Mouse (Mus musculus): Measurements from ENCODE around the gene Kdm7a. TPM values are rescaled to one million over a fixed set of nuclear protein-coding genes. Genes with fewer than 3 reads are reported as not detected.

The Kdm7a gene
- total RNA-seq, 4 experiments from 2014 or later: 32.8 to 56.7 (median 45.0) TPM

DNA sequence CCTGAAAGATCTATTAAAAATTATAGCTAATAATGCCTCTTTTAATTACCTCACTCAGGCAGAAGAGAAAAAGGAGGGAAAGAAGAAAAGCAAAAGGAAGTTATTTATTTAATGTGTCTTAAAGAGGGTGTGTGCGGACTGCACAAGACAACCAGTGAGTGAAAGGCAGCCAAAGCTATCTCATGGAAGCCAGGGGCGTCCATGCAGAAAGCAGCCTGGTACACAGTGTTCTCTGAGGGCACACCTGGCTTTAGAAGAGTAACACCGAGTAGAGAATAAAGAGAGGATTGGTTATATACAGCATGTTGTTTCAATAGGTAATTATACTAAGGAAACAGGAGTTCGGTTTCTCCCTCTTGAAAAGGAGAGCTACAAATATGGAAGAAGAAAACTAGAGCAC, 1.6 kb upstream of the Kdm7a start:
- no peak for DNase-seq (ENCODE audit: low spot score in 2 of 2)

DNA sequence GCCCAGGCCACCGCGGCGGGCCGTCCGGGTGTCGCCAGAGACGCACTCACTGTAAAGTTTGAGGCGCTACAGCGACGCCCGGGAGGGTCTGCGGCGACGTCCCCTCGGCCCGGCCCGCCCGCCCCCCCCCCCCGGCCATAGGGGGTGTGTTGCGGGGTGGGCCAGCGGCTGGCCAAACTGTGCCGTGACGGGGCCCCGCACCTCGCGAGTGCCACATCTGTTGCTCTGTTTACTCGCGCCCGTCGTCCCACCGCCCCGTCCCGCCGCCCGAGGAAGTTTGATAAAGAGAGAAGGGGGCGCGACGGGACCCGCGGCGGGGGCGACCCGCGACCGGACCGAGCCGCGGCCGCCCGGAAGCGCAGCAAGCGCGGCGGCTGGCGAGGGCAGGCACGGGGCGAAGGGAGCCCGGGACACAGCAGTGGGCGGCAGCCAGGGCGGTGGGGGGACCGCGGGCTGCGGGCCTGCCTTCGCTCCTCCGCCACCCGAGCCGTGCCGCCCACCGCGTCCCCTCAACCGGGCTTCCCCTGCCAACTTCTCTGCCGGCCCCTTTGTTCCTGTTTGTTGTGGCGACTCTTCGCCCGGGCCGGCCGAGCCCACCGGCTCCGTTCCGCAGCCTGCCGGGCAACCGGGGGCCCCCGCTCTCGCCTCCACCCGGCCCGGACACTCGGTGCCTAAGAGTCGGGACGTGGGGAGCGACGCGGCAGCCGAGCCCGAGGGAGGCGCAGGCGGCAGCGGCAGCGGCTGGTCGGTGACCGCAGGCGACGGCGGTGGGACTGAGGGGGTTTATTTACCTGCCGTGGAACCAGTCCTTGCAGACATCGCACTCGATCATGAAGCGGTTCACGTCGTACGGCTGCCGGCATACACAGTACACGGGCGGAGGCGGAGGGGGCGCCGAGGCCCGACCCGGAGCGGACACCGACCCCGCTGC, 674 bp downstream of the Kdm7a start:
- DNase-seq (ENCODE audit: low spot score in 2 of 2): peak in 1 of 2 experiments; percentile 35

DNA sequence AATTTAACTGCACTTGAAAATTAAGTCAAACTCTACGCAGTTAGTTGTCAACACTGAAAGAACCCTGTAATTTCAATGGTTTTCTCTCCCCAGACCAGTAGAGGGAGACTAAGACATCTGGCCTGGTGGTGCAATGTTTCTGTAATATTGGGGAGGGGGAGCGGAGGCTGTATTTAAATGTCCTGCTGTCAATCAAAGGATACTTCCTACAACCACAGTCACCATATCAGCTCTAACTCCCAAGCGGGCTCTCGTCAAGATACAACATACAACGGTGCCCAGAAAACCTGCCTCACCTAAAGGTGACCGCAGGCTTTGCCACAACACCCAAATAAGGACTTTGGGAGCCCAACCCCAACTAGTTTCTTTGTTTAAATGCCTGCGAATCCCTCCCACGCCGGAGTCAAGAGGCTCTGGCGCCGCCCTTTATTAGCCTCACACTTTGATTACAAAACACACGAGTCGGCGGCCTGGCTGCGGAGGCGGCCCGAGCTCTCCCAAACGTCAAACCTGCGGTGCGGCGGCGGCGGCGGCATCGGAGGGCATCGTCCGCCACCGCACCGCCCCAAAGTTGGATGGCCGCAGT, 1.4 kb downstream of the Kdm7a start:
- DNase-seq (ENCODE audit: low spot score in 2 of 2): peak; percentile 34 to 46

DNA sequence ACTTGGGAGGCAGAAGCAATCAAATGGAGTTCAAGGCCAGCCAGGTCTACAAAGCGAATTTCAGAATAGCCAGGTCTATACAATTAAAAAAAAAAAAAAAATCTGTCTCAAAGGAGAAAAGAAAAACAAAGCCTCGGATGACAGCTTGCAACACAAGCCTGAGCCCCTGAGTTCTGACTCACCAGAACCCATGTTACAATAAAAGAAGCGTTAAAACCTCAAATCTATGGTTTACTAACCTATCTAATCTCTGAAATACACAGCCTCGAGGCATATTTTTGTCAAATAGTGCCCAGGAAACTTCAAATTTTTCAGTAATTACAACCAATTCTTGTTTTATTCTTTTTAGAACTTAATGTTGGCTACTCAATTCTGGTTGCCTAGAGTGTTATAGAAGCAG, 2.1 kb downstream of the Kdm7a start:
- no peak for DNase-seq (ENCODE audit: low spot score in 2 of 2)

DNA sequence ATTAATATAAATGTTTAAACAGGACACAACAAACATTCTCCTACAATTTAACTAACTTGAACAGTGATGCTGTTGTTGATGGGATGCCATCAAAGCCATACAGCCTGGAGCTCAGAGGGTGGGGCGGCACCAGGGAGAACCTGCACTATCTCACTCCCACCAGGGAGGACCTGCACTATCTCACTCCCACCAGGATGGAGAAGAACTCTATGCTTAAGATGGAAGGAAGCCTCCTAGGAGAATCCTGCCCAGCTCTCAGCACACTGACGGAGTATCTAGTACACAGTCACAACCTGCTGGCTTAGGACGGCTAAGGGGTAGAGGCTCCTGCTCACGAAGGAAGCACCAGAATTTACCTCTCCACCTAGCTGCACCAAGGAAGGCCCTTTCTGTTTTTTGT, 3.4 kb downstream of the Kdm7a start:
- DNase-seq (ENCODE audit: low spot score in 2 of 2): no peak

DNA sequence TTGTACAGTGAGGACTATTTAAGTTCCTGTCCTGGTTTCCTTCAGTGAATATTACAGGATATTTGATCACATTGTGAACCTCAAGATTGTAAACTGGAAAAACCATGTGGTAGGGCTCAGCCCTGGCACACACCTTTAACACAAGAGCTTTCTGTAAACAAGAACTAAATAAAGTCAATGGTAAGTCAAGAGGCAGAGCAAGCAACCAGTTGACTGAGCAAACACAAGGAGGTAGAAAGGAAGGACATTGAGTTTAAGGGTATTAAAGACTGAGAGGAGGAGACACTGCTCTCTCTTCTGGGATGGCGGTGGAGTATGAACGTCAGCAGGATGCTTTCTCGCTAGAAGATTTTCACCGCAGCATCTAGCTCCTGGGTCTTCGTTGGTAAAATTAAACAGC, 13.6 kb downstream of the Kdm7a start:
- no peak for DNase-seq (ENCODE audit: low spot score in 2 of 2)

DNA sequence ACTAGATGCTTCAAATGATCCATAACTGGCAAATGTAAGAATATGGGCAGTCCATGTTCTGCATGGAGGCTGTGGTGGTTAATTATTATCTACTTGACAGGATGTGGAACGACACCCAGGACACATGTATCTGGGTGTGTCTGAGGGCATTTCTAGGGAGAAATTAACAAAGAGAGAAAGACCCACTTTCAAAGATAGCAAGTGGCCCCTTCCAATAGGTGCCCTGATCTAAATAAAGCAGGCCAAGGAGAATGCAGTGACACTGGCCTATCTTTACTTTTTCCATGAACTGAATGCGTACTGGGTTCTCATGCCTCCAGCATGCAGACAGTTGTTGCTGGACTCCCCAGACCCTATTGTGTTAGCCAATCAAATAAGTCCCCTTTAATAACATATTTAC, 15.1 kb downstream of the Kdm7a start:
- no peak for DNase-seq (ENCODE audit: low spot score in 2 of 2)

DNA sequence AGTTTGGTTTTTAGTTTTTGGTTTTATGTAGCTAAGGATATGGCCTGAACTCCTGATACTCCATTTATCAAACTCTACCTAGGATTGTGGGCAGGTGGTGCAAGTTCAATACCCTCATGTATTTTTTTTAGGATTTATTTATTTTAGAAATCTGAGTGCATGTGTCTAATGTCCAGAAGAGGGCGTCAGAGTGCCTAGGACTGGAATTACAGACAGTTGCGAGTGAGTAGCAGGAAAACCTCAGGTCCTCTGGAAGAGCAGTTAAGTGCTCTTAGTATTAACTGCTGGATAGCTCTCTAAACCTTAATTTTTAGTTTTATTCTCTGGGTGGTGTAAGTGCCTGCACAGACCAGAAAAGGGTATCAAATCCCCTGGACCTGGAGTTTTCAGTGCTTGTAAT, 19.4 kb downstream of the Kdm7a start:
- DNase-seq (ENCODE audit: low spot score in 2 of 2): no peak

DNA sequence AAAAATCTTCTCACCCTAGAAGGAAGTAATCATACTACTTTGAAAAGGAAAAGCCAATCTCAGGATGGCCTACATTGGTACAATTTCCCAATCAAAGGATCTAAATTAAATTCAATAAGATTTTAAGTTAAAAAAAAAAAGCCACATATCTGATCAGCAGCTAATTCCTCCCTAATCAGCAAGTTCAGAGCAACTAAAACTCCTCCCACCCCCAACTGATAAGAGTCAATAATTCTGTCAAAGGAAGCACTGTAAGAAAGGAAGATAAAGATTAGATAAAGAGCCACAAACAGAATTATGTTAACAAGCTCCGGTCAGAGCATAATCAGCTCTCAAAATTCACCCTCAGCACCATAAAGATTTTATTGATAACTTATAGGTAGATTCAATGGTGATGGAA, 37.5 kb downstream of the Kdm7a start:
- no peak for DNase-seq (ENCODE audit: low spot score in 2 of 2)

DNA sequence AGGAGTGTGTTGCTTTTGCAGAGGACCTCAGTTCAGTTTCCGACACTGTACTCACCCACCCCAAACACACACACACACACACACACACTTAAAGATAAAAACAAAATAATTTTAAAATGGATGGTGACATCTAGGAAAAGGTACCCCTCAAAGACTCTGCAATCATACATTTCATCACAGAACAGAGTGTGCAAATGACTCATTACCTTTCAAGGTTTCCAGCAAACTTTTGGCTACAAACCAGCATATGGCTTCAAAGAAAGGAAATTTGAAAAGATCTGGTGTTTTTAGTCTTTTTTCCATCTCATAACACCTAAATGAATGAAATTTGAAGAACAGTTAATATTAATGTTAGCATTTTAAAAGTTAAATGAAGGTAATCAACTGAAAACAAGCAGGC, 41.7 kb downstream of the Kdm7a start:
- DNase-seq (ENCODE audit: low spot score in 2 of 2): no peak

DNA sequence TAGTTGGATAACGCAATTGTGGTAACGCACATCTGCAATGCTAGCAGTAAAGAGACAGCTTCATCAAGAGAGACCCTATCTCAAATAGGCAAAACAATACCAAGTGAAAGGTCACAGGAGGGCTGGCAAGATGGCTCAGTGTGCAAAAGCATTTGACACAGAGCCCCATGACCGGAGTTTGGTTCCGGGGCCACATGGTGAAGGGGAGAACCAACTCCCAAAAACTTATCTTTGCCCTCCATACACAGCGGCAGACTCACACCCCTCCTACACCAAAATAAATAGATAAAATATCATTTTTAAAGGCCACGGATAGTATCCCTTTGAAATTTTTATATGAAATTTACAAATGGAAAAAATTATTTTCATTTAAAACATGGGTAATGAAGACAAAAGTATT, 44.6 kb downstream of the Kdm7a start:
- DNase-seq (ENCODE audit: low spot score in 2 of 2): no peak

DNA sequence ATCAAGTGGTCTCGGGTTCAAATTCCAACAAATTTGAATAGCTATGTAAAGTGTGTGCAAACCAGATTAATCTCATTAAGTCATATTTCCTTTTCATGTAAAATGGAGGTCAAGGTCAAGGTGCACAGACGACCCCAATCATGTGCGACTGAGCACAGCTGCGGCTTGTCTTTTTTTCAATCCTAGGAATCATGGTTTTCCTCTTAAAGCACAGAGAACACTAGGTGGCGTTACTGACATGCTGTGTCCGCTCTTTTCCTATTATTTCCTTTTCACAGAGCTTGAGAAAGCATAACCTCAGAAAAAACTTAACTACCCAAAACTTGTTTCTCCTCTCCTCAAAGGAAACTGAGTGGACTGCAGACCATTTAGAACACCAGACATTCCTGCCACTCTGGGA, 60.5 kb downstream of the Kdm7a start:
- DNase-seq (ENCODE audit: low spot score in 2 of 2): no peak

DNA sequence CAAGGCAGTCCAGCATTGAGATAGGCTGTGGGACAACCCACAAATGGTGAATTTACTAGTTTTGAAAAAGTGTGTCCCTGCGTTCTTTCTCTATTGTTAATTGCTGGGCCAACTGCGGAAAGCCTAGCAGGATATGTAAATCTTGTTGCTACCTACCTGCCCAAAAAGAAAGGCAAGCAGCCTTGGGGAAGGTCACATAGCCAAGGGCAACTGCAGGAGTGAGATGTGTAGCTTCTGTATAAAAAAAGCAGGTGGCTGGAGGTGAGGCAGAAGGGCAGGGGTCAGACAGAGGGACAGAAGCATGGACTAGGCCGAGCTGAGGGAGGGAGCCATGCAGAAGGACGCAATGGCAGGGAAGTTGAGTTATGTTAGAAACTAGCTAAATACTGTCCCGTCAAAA, 74.0 kb downstream of the Kdm7a start:
- DNase-seq (ENCODE audit: low spot score in 2 of 2): no peak

DNA sequence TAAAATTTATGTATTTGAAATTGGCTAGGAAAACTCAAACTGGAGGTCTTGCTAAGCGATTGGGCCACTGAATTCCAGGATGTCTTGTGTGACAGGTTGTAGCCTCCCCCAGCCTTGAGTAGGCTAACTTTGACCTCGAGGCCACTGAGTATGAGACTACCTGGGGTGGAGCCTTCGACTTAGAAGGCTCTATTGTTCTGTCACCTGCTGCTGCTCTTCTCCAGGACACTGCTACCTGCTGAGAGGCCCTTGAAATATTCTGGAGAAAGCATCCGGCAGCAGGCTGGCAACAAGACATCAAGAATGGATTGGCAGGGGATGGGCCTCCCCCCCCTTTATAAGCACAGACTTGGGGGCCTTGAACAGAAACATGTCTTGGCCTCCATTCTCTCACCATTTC, 75.1 kb downstream of the Kdm7a start:
- no peak for DNase-seq (ENCODE audit: low spot score in 2 of 2)

DNA sequence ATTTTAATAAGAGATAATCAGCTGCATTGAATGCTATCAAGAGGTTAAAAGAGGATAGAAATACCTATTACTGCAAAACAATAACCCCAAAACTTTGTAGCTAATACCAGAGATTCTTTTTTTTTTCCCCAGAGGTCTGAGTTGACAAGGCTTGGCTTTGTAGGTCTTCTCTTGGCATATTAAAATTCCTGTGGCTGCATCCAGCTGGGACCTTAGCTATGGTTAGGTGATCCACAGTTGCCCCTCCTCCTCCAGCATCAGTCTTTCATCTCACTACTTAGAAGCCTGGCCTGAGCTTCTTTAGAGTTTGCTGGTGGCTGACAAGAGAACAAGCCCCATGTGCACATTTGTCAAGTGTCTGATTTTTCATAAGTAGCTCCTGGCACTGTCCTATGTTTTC, 81.9 kb downstream of the Kdm7a start:
- no peak for DNase-seq (ENCODE audit: low spot score in 2 of 2)

DNA sequence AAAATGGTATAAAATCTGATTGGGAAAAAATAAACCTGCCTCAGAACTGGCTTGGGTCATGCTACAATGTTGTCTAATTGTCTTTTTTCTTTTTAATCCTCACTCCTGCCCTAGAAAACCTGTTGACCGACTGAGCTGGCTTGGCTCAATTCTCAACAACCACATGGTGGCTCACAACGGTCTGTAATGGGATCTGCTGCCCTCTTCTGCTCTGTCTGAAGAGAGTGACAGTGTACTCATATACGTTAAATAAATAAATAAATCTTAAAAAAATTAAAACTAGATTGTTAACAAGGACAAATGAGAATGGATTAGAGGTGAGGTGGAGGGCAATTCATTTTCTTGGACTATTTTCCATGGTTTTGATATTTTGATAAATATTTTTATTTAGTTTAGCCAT, 85.9 kb downstream of the Kdm7a start:
- no peak for DNase-seq (ENCODE audit: low spot score in 2 of 2)

DNA sequence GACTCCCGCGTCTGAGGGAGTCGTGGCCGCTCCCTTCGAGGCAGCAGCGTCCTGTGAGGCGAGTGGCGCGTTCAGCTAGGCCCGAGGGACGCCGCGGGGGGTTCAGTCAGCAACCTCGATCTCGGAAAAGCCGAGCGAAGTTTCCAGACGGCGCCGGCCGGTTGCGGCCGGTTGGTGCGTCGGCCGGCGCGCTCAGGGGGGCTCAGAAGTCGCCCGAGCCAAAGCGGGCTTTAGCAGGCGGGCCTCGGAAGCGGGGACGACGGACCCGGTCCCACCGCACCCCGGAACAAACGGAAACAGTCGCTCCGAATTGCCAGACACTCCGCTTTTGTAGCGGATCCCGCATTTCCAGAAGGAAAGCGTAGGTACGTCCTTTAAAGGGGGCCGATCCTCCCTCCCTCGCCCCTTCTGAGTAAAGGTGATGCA, 88.1 kb downstream of the Kdm7a start:
- no peak for DNase-seq (ENCODE audit: low spot score in 2 of 2)

DNA sequence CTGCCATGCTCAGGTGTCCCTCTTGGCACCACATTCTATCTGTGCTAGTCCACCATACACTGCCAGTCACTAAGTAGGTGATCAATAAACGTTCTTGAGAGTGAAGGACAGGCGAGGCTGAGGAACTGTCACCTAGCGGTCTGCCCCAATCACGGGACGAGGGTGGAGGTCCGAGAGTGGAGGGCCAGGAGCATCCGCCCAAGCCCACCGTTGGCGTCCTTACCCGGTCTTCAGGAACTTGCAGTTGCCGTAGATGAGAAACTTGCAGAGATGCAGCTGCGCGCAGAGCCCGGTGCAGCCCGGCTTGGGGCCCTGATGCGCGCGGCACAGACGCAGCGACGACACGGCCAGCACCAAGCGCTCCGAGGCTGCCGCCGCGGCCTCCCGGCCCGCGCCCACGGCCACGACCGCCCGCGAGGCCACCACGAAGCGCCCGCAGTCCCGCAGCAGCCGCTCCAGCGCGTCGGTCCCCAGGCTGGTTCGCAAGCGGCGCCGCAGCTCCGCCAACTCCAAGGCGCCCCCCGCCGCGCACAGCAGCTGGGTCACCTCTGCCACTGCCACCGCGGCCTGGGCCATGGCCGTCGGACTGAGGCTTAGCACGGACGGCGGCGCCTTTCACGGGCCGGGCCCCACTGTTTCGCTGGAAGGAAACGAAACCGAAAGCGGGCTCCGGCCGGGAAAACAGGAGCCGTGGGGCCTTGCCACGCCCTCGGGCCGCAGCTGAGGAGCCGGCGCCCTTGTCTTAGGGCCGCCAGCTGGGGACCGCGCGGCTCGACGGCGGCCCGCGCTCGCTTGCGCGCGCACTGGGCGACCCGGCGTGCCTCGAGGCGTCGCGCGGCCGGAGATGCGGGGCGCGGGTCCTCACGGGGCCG, 88.8 kb downstream of the Kdm7a start, which contains the start of gene Parp12:
TSS of gene Parp12 (minus strand) at position 766 of the 872 bp plus-strand sequence.
- peak in 1 of 2 experiments; percentile 21 for DNase-seq (ENCODE audit: low spot score in 2 of 2)

DNA sequence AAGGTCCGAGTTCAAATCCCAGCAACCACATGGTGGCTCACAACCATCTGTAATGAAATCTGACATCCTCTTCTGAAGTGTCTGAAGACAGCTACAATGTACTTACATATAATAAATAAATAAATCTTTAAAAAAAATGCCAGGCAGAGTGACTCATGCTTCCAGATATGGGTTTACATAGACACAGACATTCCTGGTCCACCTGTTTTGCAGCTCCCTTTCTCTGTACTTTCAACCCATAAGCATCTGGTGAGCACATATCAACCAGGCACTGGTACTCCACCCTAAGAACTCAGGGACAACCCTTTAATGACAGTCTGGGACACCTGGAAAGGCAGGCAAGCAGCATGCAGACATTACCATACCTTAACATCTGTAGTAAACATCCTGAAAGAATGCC, 91.2 kb downstream of the Kdm7a start:
- no peak for DNase-seq (ENCODE audit: low spot score in 2 of 2)

DNA sequence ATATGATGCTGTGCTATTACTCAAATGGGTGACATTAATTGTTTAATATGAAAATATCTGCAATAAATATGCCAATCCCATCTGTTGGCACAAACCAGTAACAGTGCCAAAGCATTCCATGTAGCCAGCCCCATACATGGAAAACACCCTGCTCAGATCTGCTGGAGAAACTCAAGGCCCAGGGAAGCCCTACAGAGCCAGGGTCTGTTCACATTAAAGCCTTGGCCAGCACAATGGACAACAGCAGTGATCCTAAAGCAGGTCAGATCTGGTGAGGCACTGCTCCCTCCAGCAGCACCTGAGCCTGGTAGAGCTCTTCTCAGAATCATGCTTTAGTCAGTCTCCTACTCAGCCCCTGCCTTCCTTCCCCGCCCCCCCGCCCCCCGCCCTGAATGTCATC, 93.4 kb downstream of the Kdm7a start:
- no peak for DNase-seq (ENCODE audit: low spot score in 2 of 2)

DNA sequence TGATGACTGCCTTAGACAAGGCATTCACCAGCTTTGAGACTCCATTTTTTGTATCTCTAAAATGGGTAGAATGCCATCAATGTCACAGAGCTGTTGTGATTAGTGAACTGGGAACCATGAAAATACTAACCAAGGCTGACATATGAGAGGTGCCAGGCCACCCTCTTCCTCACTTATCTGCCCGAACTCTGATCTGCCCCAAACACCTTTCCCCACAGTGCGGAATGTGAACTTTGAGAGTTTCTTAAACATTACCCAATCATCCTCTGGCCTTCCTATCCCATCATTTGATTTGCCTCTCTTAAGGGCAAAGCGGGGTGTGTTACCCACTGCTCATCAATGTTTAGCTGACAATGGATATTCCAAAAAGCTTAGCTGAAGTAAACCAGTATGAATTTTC, 93.9 kb downstream of the Kdm7a start:
- no peak for DNase-seq (ENCODE audit: low spot score in 2 of 2)

DNA sequence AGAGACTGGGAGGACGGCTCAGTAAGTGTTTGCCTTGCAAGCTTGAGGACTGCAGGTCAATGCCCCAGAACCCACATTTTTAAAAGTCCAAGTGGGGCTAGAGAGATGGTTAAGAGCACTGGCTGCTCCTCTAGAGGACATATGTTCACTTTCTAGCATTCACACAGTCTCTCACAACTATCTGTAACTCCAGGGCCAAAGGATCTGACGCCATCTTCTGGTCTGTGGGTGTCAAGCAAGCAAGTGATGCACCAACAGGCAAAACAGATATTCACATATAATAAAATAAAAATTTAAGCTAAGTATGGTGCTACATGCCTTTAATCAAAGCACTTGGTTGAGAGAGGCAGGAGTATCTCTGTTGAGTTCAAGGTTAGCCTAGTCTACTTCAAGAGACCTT, 99.8 kb downstream of the Kdm7a start:
- DNase-seq (ENCODE audit: low spot score in 2 of 2): no peak
